Mouse (Mus musculus): ENCODE data around the gene Ptk6.

Gene Ptk6

DNA sequence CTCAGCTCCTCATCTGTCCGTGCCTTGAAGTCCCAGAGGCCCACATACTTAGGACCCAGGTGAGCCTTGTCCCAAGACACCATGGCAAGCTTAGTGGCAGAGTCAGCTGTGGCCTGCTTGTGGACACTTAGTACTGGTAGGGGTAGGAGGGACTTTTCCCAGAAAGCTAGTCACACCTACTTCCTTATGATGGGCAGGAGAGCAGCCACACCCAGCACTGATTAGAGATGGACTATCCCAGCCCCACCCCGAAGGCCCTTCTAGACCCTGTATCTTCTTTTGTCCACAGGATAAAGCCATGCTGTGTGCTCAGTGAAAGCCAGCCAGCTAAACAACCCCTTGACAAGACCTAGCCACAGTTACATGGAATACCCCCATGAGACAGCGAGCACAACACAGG, at the start of gene Ptk6:
Ptk6 (minus strand) TSS at position 368 of the 400 bp plus-strand sequence.
- no peak for DNase-seq

GRCm38 (mm10) chr2:181251841-181252240, 49.3 kb upstream of the Ptk6 start:
- DNase-seq, result no peak

DNA sequence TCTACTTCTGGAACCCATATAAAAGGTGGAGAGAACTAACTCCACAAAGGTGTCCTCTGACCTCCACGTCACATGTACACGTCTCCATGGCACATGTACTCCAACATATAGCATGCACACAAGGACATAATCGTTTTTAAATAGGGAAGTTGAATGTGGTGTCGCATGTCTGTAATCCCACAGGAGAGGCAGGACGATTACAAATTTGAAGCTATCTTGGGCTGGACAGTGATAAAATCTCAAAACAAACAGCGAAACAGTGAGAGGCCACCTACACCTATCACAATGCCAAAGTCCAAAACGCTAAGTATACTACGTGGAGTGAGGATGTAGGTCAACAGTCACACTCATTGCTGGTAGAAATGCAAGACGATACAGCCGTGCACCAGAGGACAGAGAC, 46.6 kb upstream of the Ptk6 start:
- DNase-seq, result no peak

- no peak for DNase-seq
Measured at GRCm38 (mm10) chr2:181245031-181245430, 42.4 kb upstream of the Ptk6 start.

DNA sequence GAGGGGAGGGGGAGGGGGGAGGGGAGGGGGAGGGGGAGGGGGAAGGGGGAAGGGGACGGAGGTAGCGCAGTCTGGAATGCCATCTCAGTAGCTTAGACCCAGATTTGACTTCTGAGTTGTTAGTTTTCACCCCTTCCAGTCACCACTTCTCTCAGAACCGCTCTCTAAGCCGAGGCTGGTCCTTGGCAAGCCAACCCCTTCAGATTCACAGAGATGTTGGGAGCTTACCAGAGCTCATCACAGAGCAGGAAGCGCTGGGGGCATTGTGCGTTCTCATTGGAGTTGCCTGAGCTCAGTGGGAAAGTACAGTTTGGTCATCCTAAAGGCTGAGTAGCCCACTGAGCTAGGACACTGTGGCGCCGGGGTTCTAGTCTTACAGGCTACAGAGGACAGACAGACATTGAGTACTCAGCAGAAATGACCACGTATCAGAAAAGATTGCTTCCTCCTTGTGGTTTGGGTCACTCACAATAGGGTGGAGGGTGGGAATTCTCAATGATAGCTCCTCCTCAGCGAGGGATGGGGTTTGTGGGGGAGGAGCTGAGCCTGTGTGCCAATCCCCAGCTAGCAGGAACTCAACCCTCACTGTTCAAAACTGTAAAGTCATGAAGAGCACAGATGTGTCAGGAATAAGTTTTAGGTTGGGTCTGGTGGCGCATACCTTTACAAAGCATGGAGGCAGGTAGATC, 41.3 kb upstream of the Ptk6 start:
- DNase-seq, result no peak

DNA sequence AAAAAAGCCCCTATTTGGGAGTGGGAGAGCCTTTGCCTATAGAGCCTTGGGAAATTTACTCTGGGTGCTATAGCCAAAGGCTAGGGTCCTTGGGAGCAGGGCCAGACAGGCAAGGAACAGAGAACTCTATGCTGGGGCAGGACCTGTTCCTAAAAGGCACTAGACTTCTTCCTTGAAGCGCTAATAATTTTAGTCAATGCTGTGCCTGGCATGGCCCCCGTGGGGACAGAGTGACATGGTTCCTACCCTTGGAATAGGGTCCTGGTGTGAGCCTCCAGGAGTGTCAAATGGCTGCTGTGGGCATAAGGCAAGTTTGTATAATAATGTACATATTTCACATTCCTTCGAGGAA, 39.7 kb upstream of the Ptk6 start:
- DNase-seq, result no peak

- DNase-seq, result peak; percentile 22
Measured at GRCm38 (mm10) chr2:181241602-181242313, 39.2 kb upstream of the Ptk6 start, which contains the start of gene Helz2. TSS of gene Helz2 (minus strand) at chr2:181242027.

DNA sequence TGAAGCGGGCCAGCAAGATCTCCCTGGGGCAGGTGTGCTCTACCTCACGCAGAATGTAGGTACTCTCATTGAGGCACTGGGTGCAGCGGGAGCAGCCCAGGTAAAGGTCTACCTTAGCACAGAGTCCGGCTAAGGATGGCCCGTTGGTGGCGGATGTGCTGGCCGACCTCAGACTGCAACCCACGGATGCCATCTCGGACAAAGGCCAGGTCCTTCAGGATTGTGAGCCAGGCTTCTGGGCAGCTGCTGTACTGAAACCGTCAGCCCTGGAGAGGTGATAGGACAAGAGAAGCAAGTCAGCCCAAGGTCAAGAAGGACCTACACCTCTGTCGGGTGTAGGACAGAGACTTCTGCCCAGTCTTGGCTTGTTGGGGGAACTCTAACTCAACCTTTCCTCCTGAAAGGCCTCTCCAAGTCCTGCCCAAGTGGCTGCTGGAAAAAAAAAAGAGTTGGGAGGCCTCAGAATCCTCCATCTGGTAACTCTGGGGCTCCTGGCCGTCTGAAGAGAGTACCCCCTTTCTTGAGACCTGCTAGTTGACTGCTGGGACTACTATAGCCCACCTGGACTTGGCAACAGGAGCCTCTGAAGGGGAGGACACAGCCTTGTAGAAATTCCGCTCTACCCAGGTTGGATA, 38.3 kb upstream of the Ptk6 start:
- DNase-seq, result no peak

GRCm38 (mm10) chr2:181239261-181239660, 36.7 kb upstream of the Ptk6 start:
- no peak for DNase-seq

- DNase-seq, result no peak
Measured at GRCm38 (mm10) chr2:181238861-181239260, 36.3 kb upstream of the Ptk6 start.

GRCm38 (mm10) chr2:181238091-181238610, 35.6 kb upstream of the Ptk6 start:
- DNase-seq, result no peak

- no peak for DNase-seq
Measured at GRCm38 (mm10) chr2:181237251-181238014, 34.8 kb upstream of the Ptk6 start.

- no peak for DNase-seq
Measured at GRCm38 (mm10) chr2:181235681-181236566, 33.3 kb upstream of the Ptk6 start.

DNA sequence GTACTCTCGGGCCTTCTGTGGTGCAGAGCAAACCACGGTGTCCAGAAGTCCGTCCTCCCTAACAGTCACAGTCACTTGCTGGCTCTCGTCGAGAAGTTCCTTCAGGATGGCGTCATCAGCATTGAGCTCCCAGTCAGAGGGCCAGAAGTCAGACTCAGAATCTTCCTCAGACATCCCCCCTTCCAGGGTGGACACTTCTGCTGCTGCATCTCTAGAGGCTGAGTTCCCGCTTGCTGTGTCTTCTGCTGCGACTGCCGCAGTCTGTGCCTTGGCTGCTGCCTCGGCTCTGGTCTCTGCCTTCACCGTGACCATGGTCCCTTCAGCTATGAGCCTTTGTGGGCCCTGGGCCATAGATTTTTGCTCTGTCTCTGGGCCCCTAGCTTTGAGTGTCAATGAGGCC, 32.1 kb upstream of the Ptk6 start:
- DNase-seq, result no peak

- DNase-seq, result no peak
Measured at GRCm38 (mm10) chr2:181233443-181233842, 30.9 kb upstream of the Ptk6 start.

DNA sequence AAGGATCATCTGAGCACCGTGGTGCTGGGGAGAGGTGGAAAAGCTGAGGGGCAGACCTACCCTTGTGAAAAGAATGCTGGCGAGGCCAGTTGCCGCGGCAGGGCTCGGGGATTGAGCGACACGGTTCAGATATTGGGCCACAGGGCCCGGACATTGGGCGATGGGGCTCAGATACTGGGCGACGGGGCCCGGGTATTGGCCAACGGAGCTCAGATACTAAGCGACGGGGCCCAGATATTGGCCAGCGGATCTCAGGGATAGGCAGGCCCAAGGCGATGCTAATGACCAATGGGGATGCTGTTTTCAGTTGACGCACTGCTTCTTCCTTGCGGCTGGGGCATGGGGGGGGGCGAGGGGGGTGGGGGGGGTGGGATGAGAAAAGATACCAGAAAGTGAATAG, 28.6 kb upstream of the Ptk6 start:
- DNase-seq, result no peak

DNA sequence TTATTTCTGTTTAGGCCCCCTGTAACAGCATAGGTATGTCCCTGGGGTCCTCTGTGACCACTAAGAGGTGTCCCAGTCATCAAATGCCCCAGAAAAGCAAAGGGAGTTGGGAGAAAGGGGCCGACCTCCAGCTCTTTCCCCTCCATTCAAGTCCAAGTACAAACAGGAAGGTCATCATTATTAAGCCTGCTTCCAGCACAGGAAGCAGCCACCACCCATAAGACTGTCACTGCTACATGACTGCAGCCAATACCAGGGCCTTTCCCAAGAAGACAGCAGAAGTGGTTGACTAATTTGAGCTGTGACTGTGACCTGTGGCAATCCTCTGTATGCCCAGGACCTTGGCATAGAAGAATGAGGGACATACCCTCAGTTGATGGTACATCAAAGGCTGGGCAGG, 25.7 kb upstream of the Ptk6 start:
- no peak for DNase-seq

- DNase-seq, result no peak
Measured at GRCm38 (mm10) chr2:181227122-181227521, 24.5 kb upstream of the Ptk6 start.

DNA sequence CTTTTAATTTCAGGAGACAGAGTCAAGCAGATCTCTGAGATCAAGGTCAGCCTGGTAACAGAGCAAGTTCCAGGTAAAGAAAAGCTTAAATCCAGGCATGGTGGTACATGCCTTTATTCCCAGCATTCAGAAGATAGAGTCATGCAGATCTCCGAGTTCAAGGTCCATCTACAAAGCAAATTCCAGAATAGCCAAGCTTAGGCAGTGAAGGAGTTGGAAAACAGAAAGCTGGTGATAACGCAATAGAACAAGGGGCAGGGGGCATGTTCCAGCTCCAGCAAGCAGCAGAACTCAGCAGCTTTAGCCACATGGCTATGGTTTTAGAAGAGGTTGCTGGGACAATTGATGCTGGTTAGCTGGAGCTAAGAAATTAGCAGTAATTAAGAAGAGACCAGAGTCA, 22.4 kb upstream of the Ptk6 start:
- DNase-seq, result no peak

GRCm38 (mm10) chr2:181220361-181220760, 17.8 kb upstream of the Ptk6 start:
- DNase-seq, result no peak

- DNase-seq, result peak; percentile 77
Measured at GRCm38 (mm10) chr2:181219538-181220216, 17.1 kb upstream of the Ptk6 start, which contains the start of gene Fndc11. TSS of gene Fndc11 (plus strand) at chr2:181220013.

Data from retina, postnatal 1 day (tissue).